Mouse (Mus musculus): ENCODE measurements at regions not wholly inside any gene's neighbourhood (a gene's known extent, or its start where the extent isn't known, plus 50 kb on each side); places are given as distances from the start of the nearest gene placed in this dataset.

- no peak for DNase-seq (ENCODE audit: low read depth)
Measured at GRCm38 (mm10) chr13:25548551-25548950, 278.2 kb upstream of the Nrsn1 start.

GRCm38 (mm10) chr13:25547150-25548145 is 277.1 kb upstream of the Nrsn1 start:
- no peak for DNase-seq (ENCODE audit: low read depth)

DNA sequence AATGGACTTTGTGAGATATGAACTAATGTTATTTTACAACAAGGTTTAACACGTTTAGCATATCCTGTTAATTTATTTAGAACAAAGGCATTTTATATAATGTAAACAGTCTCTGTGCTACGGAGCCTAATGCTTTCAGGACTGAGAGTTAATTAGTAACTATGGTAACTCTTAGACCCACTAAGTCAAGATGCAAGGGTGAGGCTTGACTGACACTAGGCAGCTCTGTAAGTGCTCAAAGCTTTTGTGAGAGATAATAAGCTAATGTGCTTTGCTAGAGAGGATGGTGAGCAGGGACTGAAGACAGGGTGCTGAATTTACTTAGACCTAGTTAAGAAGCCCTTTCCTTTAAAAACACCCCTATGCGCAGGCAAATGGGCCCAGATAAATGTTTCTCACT is 253.8 kb upstream of the Nrsn1 start:
- DNase-seq (ENCODE audit: low read depth) = no peak

GRCm38 (mm10) chr13:25507355-25507754 is 237.1 kb upstream of the Nrsn1 start:
- DNase-seq (ENCODE audit: low read depth) = no peak

DNA sequence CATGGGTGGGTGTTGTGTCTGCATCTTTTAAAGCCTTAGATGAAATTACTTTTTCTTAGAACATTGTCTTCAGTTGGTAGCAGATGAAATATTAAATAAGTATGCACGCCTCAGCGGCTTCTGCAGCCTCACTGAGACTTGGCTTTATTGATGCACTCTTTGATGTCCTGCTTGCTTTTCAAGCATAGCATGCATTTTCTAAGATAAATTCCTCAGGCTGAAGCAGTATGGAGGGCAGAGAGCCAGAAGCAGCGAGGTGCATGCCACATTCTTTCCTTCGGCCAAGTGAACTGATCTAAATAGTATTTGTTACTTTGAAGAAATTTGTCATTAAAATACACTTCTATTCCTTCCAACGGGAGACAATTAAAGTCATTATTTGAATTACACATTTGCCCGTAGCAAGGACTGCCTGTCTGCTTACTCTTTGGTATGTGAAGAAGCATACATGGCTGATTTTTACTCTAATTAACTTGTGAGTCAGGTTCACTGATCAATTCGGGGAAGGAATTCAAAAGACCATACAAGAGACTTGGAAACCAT is 224.3 kb upstream of the Nrsn1 start:
- no peak for DNase-seq (ENCODE audit: low read depth)

- DNase-seq (ENCODE audit: low read depth) = no peak
Measured at GRCm38 (mm10) chr13:25490036-25490435, 219.7 kb upstream of the Nrsn1 start.

- no peak for DNase-seq (ENCODE audit: low read depth)
Measured at GRCm38 (mm10) chr13:25483309-25483708, 213.0 kb upstream of the Nrsn1 start.

DNA sequence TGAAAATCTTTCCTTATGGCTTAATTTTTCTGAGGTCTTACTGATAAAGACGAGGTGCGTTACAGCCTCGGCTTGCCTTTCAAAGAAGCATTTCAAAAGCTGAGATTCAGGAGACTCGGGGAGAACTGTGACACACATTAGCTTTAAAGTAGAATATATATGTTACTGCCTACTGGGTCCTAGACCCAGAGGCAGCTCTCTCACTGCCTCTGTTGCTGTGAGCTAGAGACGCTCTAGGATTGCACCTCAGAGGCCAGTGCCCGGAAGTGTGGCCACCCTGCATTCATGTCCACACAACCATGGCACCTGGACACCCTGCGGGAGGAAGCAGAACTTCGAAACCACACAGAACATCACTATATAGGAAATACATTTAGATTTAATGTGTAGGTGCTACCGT is 181.6 kb upstream of the Nrsn1 start:
- no peak for DNase-seq (ENCODE audit: low read depth)

GRCm38 (mm10) chr13:25451357-25451861 is 181.1 kb upstream of the Nrsn1 start:
- no peak for DNase-seq (ENCODE audit: low read depth)

- DNase-seq (ENCODE audit: low read depth) = no peak
Measured at GRCm38 (mm10) chr13:25429701-25430418, 159.6 kb upstream of the Nrsn1 start.

GRCm38 (mm10) chr13:25403182-25403795 is 133.0 kb upstream of the Nrsn1 start:
- no peak for DNase-seq (ENCODE audit: low read depth)

GRCm38 (mm10) chr13:25402691-25403090 is 132.4 kb upstream of the Nrsn1 start:
- DNase-seq (ENCODE audit: low read depth) = no peak

- DNase-seq (ENCODE audit: low read depth) = no peak
Measured at GRCm38 (mm10) chr13:25401936-25402504, 131.7 kb upstream of the Nrsn1 start.

DNA sequence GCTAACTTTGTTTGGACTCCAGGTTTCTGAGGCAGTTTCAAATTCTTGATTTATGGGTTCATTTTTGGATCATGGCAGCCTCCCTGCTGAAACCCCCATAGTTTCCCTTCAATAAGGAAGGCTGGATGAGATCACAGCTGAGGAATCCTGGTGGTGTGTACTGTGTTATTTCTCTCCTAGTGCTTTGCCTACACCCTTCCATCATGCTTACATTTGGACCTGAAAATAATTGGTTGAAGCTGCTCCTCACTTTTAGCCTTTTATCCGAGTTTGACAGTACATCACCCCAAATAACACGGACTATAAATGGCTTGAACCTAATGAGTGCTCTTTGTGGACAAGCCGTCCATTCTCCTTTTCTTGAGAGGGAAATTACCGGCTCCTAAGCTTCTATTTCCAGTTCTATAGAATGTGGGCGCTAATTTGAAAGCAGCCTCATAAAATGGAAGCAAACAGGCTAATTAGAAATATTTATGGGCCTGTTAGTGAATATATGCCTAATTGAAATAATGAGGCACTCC is 122.5 kb upstream of the Nrsn1 start:
- DNase-seq (ENCODE audit: low read depth) = no peak

DNA sequence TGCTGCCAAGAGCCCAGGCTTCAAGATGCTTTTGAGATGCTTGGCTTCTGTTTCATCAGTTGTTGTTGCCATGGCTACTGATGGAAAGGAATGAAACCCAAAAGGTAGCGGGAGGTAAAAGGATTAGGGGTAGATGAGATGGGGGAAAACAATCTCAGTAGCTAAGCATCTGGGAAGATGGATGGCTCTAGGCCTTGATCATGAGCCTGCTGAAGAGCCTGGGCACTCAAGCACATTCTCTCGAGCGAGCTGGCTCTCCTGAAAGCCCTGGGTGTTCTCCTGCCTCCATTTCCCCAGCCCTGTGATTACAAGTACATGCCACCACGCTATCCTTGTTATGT is 92.3 kb upstream of the Nrsn1 start:
- DNase-seq (ENCODE audit: low read depth) = no peak

- no peak for DNase-seq (ENCODE audit: low read depth)
Measured at GRCm38 (mm10) chr13:25361850-25362626, 91.7 kb upstream of the Nrsn1 start.

DNA sequence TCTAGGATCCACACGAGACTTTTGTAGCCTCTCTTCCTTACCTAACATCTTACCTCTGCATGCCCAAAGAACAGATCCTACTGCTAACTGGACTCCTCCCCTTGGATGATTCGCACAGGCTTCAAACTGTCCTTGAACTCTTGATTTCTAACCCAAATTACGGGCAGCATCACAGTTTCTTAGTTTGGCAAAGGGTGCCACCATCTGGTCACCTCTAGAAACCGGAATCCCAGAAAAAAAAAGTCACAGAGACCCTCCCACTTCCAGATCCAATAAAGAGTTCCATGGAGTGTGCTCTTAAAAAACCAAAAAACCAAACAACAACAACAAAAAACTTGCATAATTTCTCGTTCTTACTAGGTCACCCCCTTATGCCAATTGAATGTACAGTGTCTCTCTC is 77.3 kb upstream of the Nrsn1 start:
- no peak for DNase-seq (ENCODE audit: low read depth)

DNA sequence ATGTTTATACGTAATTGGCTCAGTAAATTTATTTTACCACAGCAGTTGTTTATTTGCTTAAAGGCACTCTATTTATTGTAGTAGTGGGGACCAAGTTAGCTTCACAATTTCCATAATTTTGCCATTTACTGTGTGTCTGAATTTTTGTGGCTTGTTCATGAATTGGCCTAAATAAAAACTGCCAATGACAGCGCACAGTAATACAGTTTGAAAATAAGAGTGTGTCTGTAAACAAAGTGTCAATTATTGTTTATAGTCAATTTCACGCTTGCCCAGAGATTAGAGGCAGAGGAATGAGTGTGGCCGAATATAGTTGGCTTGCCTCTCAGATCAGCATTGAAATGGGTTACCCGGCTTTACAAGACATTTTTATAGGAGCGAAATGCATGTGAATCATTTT is 73.0 kb upstream of the Nrsn1 start:
- no peak for DNase-seq (ENCODE audit: low read depth)

DNA sequence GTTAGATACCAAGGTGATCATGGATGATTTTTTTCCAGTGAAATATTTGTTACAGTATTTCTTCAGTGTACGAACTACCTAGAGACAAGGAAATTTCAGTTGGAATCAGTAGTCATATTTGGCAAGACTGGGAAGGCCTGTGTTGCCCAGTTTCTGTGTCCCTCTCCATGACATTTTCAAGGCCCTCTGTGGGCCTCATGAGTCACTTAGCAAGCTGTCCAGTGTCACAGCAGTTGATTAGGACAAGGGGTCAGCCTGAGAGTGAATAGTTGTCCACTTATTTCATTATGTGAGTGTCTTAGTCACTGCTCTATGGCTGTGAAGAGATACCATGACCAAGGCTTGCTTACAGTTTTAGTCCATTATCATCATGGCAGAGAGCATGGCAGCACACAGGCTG is 71.5 kb upstream of the Nrsn1 start:
- DNase-seq (ENCODE audit: low read depth) = no peak

GRCm38 (mm10) chr13:25333803-25334202 is 63.5 kb upstream of the Nrsn1 start:
- no peak for DNase-seq (ENCODE audit: low read depth)
